Mouse (Mus musculus) hindbrain, embryonic 14.5 days (tissue): Measurements from ENCODE around the gene Nbl1. TPM values are rescaled to one million over a fixed set of nuclear protein-coding genes. Genes with fewer than 3 reads are reported as not detected.

Experiments used
- ATAC-seq: fragments of 200-750 bp; cut with Nextera tagmentation; 2 replicates; pipeline ENCODE4 v1.8.0; 2017; ENCODE audit warnings: moderate number of reproducible peaks, mild to moderate bottlenecking, moderate TSS enrichment, moderate library complexity; ENCODE audit not compliant: low FRiP score
- DNase-seq: peaks from one replicate; pipeline ENCODE4 v3.0.0-alpha.2; 2015; ENCODE audit warnings: low spot score
- H3K27ac ChIP-seq: fragments of 300-500 bp; sonication (generic); 2 replicates; pipeline ENCODE4 v1.5.1; 2014; ENCODE audit warnings: mild to moderate bottlenecking, moderate library complexity
- H3K27me3 ChIP-seq: fragments of 300-500 bp; sonication (generic); 2 replicates; pipeline ENCODE4 v1.6.1; 2014; ENCODE audit warnings: mild to moderate bottlenecking, low read length, mixed read lengths; ENCODE audit not compliant: control insufficient read depth, insufficient read depth
- H3K36me3 ChIP-seq: fragments of 300-500 bp; sonication (generic); replicated peaks from 2 replicates; pipeline ENCODE4 v1.6.1; 2014; ENCODE audit not compliant: control insufficient read depth, insufficient read depth
- H3K4me1 ChIP-seq: fragments of 300-500 bp; sonication (generic); replicated peaks from 2 replicates; pipeline ENCODE4 v1.6.1; 2014; ENCODE audit warnings: antibody characterized with exemption, low read length, mixed read lengths; ENCODE audit not compliant: control insufficient read depth, insufficient read depth
- H3K4me2 ChIP-seq: fragments of 300-500 bp; sonication (generic); replicated peaks from 2 replicates; pipeline ENCODE4 v1.6.1; 2014; ENCODE audit warnings: mild to moderate bottlenecking, moderate library complexity
- H3K4me3 ChIP-seq: fragments of 300-500 bp; sonication (generic); replicated peaks from 2 replicates; pipeline ENCODE4 v1.5.1; 2014; ENCODE audit warnings: mild to moderate bottlenecking, low read length
- H3K9ac ChIP-seq: fragments of 300-500 bp; sonication (generic); 2 replicates; pipeline ENCODE4 v1.6.1; 2014
- H3K9me3 ChIP-seq: fragments of 300-500 bp; sonication (generic); 2 replicates; pipeline ENCODE4 v1.6.1; 2016; ENCODE audit warnings: low read length; ENCODE audit not compliant: control insufficient read depth
- WGBS: fragments of 180-500 bp; shearing (Covaris S2); extraction: QIAGEN DNeasy Blood & Tissue Kit; methylation state at CpG from one replicate; pipeline ENCODE4 v1.1.7; 2014; 5-methylcytosine and 5-hydroxymethylcytosine counted together
- polyA plus RNA-seq: library from polyadenylated mRNA; unstranded; fragments of >200 nt; fragmentation: Nextera tagmentation; extraction: Ambion mirVana; gene quantifications from 2 replicates; pipeline ENCODE4 v1.2.1, GENCODE M21; 2014

The Nbl1 gene
- polyA plus RNA-seq, 1 experiment from 2014 or later: 47.9 TPM

DNA sequence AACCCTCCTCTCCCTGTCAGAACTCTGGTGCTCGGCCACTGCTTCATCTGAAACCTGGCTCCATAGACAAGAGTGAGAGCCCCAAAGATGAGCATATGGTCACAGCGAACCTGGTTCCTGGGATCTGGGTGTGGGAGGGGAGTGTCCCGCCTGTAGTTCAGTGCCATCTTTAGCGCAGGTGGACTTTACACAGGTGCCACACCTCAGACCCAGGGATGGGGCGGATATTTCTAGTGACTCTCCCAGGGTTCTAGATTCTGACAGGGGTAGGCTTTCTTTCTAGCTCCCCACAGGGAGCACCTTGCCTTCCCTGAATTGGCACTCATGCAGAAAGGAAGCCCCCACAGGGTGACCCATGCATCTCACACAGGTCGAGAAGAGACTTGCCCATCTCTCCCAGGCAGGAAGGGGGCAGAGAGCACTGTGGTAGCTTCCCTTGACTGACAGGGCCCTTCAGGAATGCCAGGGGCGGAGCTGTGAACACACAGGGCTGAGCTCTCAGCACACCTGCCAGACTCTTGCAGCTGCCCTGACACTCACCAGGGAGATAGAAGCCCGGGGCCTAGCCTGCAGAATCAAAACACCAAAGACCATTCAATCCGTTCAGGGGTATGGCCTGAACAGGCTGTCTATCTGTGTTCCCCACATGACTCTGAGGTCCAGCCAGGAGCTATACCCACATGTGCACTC lies 3.7 kb downstream of the Nbl1 start:
- peaks cover 34% of the 10 kb centered on the region for H3K27me3 ChIP-seq
- peaks cover 9% of the 10 kb centered on the region; the same call in 1 of the 2 replicates for H3K4me1 ChIP-seq
- H3K36me3 ChIP-seq: no peaks in the 10 kb centered on the region
- DNase-seq (no peak), ATAC-seq (no peak)
- H3K4me3 ChIP-seq: no peak overlapping the region
- no peaks in the 10 kb centered on the region for H3K9me3 ChIP-seq
- no peak overlapping the region for H3K27ac ChIP-seq
- no peak overlapping the region for H3K4me2 ChIP-seq
- WGBS: 54% methylated on average over 9 of the region's 9 CpGs
- H3K9ac ChIP-seq: no peak overlapping the region

DNA sequence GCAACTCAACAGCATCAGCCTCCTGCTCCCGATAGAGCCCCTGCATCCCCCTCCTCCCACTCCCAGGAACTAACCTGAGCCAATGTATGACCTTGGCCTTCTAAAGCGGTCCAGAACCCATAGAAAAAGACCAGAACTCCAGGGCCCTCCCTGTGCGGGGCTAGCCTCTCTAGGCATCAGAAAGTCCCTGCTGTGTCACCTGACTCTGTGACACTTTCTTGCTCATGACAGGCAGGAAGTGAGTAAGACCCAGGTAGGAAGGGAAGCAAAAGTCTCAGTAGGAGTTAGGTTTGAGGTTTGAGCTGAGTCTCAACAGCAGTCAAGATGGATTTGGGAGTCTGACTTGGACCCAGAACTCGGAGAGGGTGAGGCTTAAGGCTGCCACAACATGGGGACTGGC lies 5.8 kb downstream of the Nbl1 start:
- H3K27ac ChIP-seq: no peak overlapping the region
- H3K4me2 ChIP-seq: no peak overlapping the region
- no peaks in the 10 kb centered on the region for H3K36me3 ChIP-seq
- H3K27me3 ChIP-seq: peaks cover 23% of the 10 kb centered on the region
- WGBS: 68% methylated on average over 4 of the region's 4 CpGs
- ATAC-seq: no peak
- H3K4me1 ChIP-seq: peaks cover 18% of the 10 kb centered on the region
- H3K9ac ChIP-seq: no peak overlapping the region
- no peak for DNase-seq
- no peak overlapping the region for H3K4me3 ChIP-seq
- no peaks in the 10 kb centered on the region for H3K9me3 ChIP-seq

DNA sequence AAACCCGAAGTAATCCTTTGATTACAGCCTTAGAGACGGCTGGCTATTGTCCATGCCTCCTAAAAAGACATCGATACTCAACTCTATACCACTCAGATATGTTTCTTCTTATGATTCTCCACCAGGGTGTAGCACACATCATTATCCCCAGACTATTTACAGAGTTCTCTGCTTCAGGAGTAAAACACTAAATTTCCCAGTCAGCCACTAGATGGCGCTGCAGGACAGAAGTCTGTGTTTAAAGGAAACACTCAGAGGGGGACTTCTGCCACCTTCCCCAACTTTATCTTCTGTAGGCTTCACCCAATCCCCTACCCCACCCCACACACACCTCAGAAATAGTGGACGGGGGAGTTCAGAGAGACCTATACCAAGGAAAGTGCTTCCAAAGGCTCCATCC lies 6.8 kb downstream of the Nbl1 start:
- Histone ChIP-seq H3K27me3 (peaks cover 16% of the 10 kb centered on the region), H3K4me1 (peaks cover 25% of the 10 kb centered on the region), H3K4me3 (no peak overlapping the region), H3K9me3 (no peaks in the 10 kb centered on the region), H3K36me3 (no peaks in the 10 kb centered on the region), H3K9ac (no peak overlapping the region), H3K4me2 (no peak overlapping the region), H3K27ac (no peak overlapping the region)
- ATAC-seq: 0 out of 2 replicates have a peak, but pooled peaks have one; percentile 31
- 21% methylated on average over 5 of the region's 5 CpGs for WGBS
- peak; percentile 96 for DNase-seq

DNA sequence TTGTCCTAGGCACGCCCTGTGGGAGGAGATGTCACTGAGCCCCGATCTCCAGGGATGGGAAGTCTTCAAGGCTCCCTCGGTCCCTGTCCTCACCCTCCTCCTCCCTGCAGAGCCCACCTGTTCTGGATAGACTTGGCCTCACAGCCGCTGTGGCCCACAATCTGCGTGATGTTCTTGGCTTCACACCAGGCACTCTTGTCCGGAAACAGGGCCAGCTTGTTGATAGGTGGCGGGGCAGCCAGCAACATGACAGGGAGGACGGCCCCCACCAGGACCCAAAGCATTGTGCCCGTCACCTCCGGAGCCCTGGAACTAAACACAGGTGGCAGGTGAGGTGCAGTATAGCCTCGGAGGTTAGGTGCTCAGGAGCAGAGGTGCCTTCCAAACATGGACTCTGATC lies 7.5 kb downstream of the Nbl1 start:
- Histone ChIP-seq H3K36me3 (no peaks in the 10 kb centered on the region), H3K9ac (no peak overlapping the region), H3K4me1 (peaks cover 25% of the 10 kb centered on the region), H3K9me3 (no peaks in the 10 kb centered on the region), H3K27me3 (peaks cover 9% of the 10 kb centered on the region; the same call in 1 of the 2 replicates), H3K4me3 (no peak overlapping the region), H3K27ac (no peak overlapping the region), H3K4me2 (no peak overlapping the region)
- no peak for ATAC-seq
- 76% methylated on average over 11 of the region's 11 CpGs for WGBS
- DNase-seq: no peak

DNA sequence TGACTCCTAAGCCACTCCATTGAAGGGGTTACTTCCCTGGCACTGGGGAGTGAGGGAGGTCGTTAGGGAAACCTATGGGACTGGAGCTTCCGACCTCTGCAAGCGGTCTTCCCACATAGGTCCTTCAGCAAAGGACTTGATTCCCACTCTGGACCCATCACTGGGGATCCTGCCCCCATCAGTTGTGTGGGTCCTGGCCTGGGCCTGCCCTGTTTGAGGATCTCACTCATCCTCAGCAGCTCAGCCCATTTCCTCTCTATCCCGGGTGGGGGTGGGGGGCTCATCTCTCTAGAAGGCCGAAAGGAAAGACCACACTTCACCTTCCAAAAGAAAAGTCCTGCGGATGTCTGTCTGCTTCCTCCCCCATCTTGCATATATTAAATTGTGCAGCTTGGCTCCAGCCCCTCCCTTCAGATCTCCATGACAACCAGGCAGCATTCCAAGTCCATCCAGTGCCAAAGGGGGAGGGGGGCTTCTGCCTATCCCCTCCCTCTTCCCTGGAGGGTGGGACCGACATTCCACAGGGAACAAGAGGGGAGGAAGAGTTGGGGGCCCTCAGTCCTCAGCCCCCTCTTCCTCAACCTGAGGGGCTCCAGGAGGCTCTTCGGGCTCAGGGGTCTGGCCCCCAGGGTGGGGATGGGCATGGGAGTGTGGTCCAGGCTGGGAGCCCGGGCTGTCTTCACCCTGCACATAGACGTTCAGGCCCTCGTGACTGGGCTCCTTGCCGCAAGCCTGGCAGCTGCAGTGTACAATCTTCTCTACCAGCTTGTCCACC lies 9.8 kb downstream of the Nbl1 start:
- Histone ChIP-seq H3K9ac (no peak overlapping the region; the same call in 1 of the 2 replicates), H3K27ac (no peak overlapping the region), H3K4me1 (peaks cover 25% of the 10 kb centered on the region), H3K4me2 (peak overlapping the region; percentile 33), H3K36me3 (no peaks in the 10 kb centered on the region), H3K4me3 (no peak overlapping the region), H3K27me3 (no peaks in the 10 kb centered on the region), H3K9me3 (no peaks in the 10 kb centered on the region)
- WGBS: 17% methylated on average over 12 of the region's 12 CpGs
- ATAC-seq (peak; percentile 59), DNase-seq (peak; percentile 77)

DNA sequence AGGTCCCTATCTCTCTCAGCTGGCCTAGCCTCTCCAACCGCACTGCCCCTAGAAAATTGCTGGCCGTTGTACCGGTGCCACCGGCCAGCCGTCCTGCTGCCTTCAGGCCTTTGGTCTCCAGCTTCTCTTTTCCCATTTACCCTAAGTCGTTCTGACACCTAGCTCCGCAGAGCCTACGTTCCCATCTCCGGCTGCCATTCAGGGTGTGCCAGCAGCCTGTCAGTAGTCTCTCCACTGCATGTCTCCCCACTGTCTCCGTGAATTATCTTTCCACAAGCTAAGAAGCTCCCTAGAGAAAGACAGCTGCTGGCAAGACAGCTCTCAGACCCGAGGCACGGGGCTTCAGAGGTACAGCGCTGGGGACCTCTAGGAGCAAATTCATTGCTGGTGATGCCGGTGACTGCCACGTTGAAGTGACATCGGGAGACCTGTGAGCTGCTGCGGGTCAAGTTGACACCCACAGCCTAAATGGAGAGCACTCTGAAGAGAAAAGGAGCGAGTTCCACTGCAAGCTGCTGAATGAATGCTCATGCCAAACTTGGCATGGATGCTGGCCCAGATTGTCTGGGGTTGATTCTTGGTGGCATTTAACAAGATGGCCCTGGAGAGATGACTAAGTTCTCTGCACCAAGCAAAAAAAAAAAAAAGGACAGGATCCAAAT lies 11.4 kb downstream of the Nbl1 start:
- WGBS: 56% methylated on average over 18 of the region's 18 CpGs
- Histone ChIP-seq H3K4me3 (no peak overlapping the region), H3K4me1 (peaks cover 25% of the 10 kb centered on the region), H3K36me3 (no peaks in the 10 kb centered on the region), H3K9ac (no peak overlapping the region), H3K27ac (no peak overlapping the region), H3K4me2 (no peak overlapping the region), H3K27me3 (peaks cover 11% of the 10 kb centered on the region), H3K9me3 (no peaks in the 10 kb centered on the region)
- no peak for ATAC-seq
- DNase-seq: no peak

DNA sequence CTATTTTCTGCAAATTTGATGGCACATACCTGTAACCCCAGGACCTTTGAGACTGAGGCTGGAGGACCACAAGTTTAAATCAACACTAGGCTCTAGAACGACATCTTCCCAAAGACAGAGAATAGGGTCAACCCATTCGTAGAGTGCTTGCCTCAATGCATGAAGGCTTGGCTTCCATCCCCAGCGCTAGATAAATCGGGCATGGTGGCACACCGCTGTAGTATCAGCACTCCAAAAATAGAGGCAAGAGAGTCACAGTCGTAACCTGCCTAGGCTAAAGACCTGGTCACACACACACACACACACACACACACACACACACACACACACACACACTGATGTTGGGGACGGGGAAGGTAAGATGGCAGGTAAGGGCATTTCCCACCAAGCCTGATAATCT lies 12.5 kb downstream of the Nbl1 start:
- Histone ChIP-seq H3K9ac (no peak overlapping the region), H3K27me3 (peaks cover 22% of the 10 kb centered on the region), H3K4me3 (no peak overlapping the region), H3K4me1 (peaks cover 26% of the 10 kb centered on the region), H3K9me3 (no peaks in the 10 kb centered on the region), H3K4me2 (no peak overlapping the region), H3K36me3 (no peaks in the 10 kb centered on the region), H3K27ac (no peak overlapping the region)
- ATAC-seq: no peak
- DNase-seq: no peak
- WGBS: 94% methylated on average over 7 of the region's 7 CpGs

DNA sequence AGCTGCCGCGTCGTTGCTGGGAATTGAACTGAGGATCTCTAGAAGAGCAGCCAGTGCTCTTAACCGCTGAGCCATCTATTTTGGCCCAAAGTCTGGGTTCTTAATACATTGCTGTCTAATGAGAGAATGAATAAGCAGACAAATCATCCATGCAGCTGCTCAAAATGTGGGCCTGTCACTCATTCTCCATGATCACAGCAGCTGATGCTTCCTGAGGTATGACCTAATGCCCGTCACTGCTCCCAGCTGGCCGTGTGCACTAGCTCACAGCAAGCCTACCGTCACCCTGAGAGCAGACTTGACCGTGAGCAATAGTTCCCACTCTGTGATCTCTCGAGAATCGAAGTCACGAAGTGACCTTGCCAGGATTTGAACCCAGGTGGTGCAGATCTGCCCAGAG lies 13.4 kb downstream of the Nbl1 start:
- Histone ChIP-seq H3K4me3 (no peak overlapping the region), H3K27me3 (peaks cover 30% of the 10 kb centered on the region), H3K36me3 (no peaks in the 10 kb centered on the region), H3K27ac (no peak overlapping the region), H3K9me3 (no peaks in the 10 kb centered on the region), H3K9ac (no peak overlapping the region), H3K4me2 (no peak overlapping the region), H3K4me1 (peaks cover 31% of the 10 kb centered on the region)
- WGBS: 66% methylated on average over 11 of the region's 11 CpGs
- ATAC-seq (no peak), DNase-seq (no peak)

DNA sequence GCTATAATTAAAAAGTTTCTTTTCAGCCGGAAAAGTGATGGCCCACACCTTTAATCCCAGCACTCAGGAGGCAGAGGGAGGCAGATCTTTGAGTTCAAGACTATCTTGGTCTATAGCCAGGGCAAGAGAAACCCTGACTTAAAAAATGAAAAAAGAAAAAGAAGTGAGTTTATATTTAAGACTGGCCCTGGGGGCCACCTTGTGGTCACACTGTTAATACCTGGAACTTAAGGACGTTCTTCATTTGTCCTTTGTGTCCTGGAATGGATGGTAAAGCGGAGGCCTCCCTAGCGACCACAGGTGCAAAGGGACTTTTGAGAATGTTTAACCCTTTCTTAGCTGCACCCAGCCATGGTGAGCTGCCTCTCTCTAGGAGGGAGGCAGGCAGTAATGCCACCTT lies 14.1 kb downstream of the Nbl1 start:
- H3K9me3 ChIP-seq: no peaks in the 10 kb centered on the region
- H3K4me1 ChIP-seq: peaks cover 31% of the 10 kb centered on the region
- no peaks in the 10 kb centered on the region for H3K36me3 ChIP-seq
- no peak overlapping the region for H3K4me3 ChIP-seq
- no peak overlapping the region for H3K4me2 ChIP-seq
- DNase-seq: no peak
- no peak overlapping the region for H3K9ac ChIP-seq
- H3K27ac ChIP-seq: no peak overlapping the region
- H3K27me3 ChIP-seq: peaks cover 37% of the 10 kb centered on the region
- no peak for ATAC-seq
- 20% methylated on average over 4 of the region's 4 CpGs for WGBS
